In the genomic region with DNA sequence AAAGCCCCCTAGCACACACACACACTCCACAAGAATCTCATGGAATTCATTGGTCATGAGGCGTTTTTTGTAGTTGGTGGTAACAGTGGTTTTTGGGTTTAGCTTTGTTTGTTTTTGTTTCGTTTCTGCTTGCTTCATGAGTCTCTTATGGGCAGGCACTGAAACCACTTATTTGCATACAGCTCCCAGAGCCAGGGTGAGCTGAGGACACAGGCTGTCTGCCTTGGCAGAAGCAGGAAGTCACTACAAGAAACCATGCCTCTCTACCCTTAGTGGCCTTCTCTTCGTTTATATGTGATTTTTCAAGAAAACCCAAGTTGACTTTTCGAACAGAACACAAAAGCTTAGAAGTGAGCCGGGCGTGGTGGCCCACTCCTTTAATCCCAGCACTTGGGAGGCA, we compare ENCODE assay signal across 8 mouse cellular contexts.
A peak's percentile ranks its signal among the peaks of the same experiment; 100 is the strongest.
DNase-seq lines count a peak whose midpoint lies in the region; ATAC-seq and TF ChIP-seq lines count a peak whose summit lies in the region.

No protein-coding gene starts in this region.

- H3K4me2 ChIP-seq in liver, postnatal 0 days (ENCODE audit: low read depth, low read length): peak overlapping the region; percentile 45

- TF ChIP-seq POLR2A in spleen, adult 2 months (IDR thresholded peaks at IDR 0.05; ENCODE audit: low read depth, low read length): no peak

- no peak overlapping the region for H3K27ac ChIP-seq in liver, postnatal 0 days (ENCODE audit: low read depth)
- no peak overlapping the region; the same call in 1 of the 2 replicates for H3K27ac ChIP-seq in spleen, adult 2 months (ENCODE audit: insufficient read depth, low read length)

- no peak for TF ChIP-seq EP300 in liver, postnatal 0 days (IDR thresholded peaks at IDR 0.05; ENCODE audit: low read depth)

- TF ChIP-seq CTCF in liver, postnatal 0 days (IDR thresholded peaks at IDR 0.05; ENCODE audit: low read depth): no peak
- TF ChIP-seq CTCF in spleen, adult 2 months (IDR thresholded peaks at IDR 0.05; ENCODE audit: extremely low read depth, insufficient read depth, insufficient read length, insufficient replicate concordance): no peak

- H3K9me3 ChIP-seq in liver, postnatal 0 days (ENCODE audit: low read length): no peaks in the 10 kb centered on the region

- H3K4me1 ChIP-seq in liver, postnatal 0 days (ENCODE audit: insufficient read depth): 0 out of 2 replicates have a peak, but pooled peaks cover 3% of the 10 kb centered on the region
- H3K4me1 ChIP-seq in spleen, adult 2 months (ENCODE audit: control insufficient read depth, insufficient read depth, insufficient read length): peaks cover 17% of the 10 kb centered on the region; the same call in 1 of the 2 replicates

- no peak overlapping the region for H3K4me3 ChIP-seq in liver, postnatal 0 days (ENCODE audit: low read depth, low read length)
- H3K4me3 ChIP-seq in spleen, adult 2 months (ENCODE audit: extremely low read depth, insufficient read depth, insufficient read length): peak overlapping the region; percentile 47

- DNase-seq in adrenal gland, adult (ENCODE audit: inconsistent age in 2 of 2, low spot score in 1 of 2): peak; percentile 30 to 76
- DNase-seq in adrenal gland, postnatal 4 days (ENCODE audit: low spot score in 2 of 2): no peak
- DNase-seq in CD4-positive, CD25-positive, alpha-beta regulatory T cell, adult 2 months (ENCODE audit: low read depth, low spot score): peak; percentile 82
- peak; percentile 15 for DNase-seq in gastrocnemius, postnatal 10 days
- DNase-seq in liver, postnatal 0 days: peak; percentile 53
- DNase-seq in spleen, adult 2 months (ENCODE audit: low read depth in 1 of 2, low spot score in 2 of 2): peak; percentile 69 to 82
- no peak for DNase-seq in retina, embryonic 14.5 days (ENCODE audit: low spot score)
- no peak for DNase-seq in cerebellum, postnatal 4 days (ENCODE audit: low spot score in 2 of 2)

- peak; percentile 64; the same call in 1 of the 2 replicates for ATAC-seq in liver, postnatal 0 days

- WGBS in liver, postnatal 0 days (ENCODE audit: insufficient replicate concordance): 31% methylated on average over 6 of the region's 6 CpGs
- WGBS in spleen, adult 2 months: 4% methylated on average over 6 of the region's 6 CpGs

- H3K36me3 ChIP-seq in liver, postnatal 0 days (replicated peaks; ENCODE audit: insufficient read depth, low read length): no peaks in the 10 kb centered on the region
- no peaks in the 10 kb centered on the region for H3K36me3 ChIP-seq in spleen, adult 2 months (ENCODE audit: control insufficient read depth, insufficient read depth, low read length)

- H3K27me3 ChIP-seq in liver, postnatal 0 days (ENCODE audit: insufficient read depth, low read length): no peaks in the 10 kb centered on the region
- no peaks in the 10 kb centered on the region for H3K27me3 ChIP-seq in spleen, adult 2 months (ENCODE audit: control insufficient read depth, insufficient read depth, low read length)

- no peak overlapping the region for H3K9ac ChIP-seq in liver, postnatal 0 days (replicated peaks)

Comparison
In these comparisons a context has a peak if more than half of its experiments do, and no peak if none do; other contexts are left out.
1. DNase-seq: peak in adrenal gland, adult (2 of 2), CD4-positive, CD25-positive, alpha-beta regulatory T cell, adult 2 months (single experiment), gastrocnemius, postnatal 10 days (single experiment), liver, postnatal 0 days (single experiment) and spleen, adult 2 months (2 of 2); none in adrenal gland, postnatal 4 days (0 of 2), retina, embryonic 14.5 days (single experiment) and cerebellum, postnatal 4 days (0 of 2).